Mouse (Mus musculus) limb, embryonic 15.5 days (tissue): ENCODE results near the gene Dld. TPM values are rescaled to one million over a fixed set of nuclear protein-coding genes. Genes with fewer than 3 reads are reported as not detected.
A peak's percentile ranks its signal among the peaks of the same experiment; 100 is the strongest.

Experiments used
- ATAC-seq: fragments of 200-750 bp; cut with Nextera tagmentation; 2 replicates; pipeline ENCODE4 v1.8.0; 2017; ENCODE audit warnings: low read depth, moderate TSS enrichment; ENCODE audit not compliant: insufficient number of reproducible peaks, low FRiP score, low TSS enrichment
- H3K27ac ChIP-seq: fragments of 300-500 bp; sonication (generic); 2 replicates; pipeline ENCODE4 v1.5.1; 2015; ENCODE audit warnings: moderate library complexity, mild to moderate bottlenecking, inconsistent platforms
- H3K27me3 ChIP-seq: fragments of 300-500 bp; sonication (generic); 2 replicates; pipeline ENCODE4 v1.6.1; 2015; ENCODE audit warnings: inconsistent platforms
- H3K36me3 ChIP-seq: fragments of 300-500 bp; sonication (generic); 2 replicates; pipeline ENCODE4 v1.6.1; 2015; ENCODE audit warnings: inconsistent platforms
- H3K4me1 ChIP-seq: fragments of 300-500 bp; sonication (generic); 2 replicates; pipeline ENCODE4 v1.6.1; 2015; ENCODE audit warnings: inconsistent platforms
- H3K4me2 ChIP-seq: fragments of 300-500 bp; sonication (generic); 2 replicates; pipeline ENCODE4 v1.6.1; 2015; ENCODE audit warnings: mild to moderate bottlenecking, inconsistent platforms
- H3K4me3 ChIP-seq: fragments of 300-500 bp; sonication (generic); 2 replicates; pipeline ENCODE4 v1.5.1; 2015; ENCODE audit warnings: mild to moderate bottlenecking, inconsistent platforms
- H3K9ac ChIP-seq: fragments of 300-500 bp; sonication (generic); 2 replicates; pipeline ENCODE4 v1.6.1; 2015; ENCODE audit warnings: inconsistent platforms
- H3K9me3 ChIP-seq: fragments of 300-500 bp; sonication (generic); 2 replicates; pipeline ENCODE4 v1.6.1; 2016; ENCODE audit warnings: inconsistent platforms
- WGBS: fragments of 180-500 bp; shearing (Covaris S2); methylation state at CpG from one replicate; pipeline ENCODE4 v1.1.7; 2015; 5-methylcytosine and 5-hydroxymethylcytosine counted together
- polyA plus RNA-seq: library from polyadenylated mRNA; unstranded; fragments of >200 nt; fragmentation: Nextera tagmentation; extraction: Ambion mirVana; gene quantifications from 2 replicates; pipeline ENCODE4 v1.2.1, GENCODE M21; 2015

Dld gene
- polyA plus RNA-seq, 1 experiment from 2014 or later = 119 TPM

DNA sequence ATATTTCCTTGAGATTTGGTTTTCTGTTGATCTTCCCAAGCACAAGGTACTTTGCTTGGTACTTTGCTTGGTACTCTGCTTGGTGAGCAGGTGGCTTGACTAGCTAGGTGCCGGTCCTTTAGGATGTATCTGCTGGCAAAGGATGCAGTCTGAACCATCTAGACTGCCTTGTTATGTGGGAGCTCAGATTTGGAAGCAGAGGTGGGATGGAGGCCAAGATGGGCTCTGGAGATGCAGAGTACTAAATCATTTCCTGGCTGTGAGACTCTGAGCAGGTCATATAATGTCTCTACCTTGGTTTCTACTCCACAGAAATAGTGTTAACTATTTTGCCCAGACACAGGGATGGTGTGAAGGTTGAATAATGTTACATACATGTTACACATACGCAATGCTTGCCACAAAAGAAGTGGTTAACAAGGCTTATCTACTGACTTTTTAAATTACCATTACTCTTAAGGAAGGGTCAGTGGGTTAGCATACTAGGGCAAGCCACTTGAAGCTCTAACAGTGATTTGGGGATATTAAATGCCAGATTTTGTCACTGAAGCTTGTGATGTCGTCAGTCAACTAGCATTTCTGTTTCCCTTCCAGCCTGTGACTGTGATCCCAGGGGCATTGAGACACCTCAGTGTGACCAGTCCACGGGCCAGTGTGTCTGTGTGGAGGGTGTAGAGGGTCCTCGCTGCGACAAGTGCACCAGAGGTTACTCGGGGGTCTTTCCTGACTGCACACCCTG, 33.4 kb downstream of the Dld start:
- peaks cover 59% of the 10 kb centered on the region for H3K36me3 ChIP-seq
- H3K27me3 ChIP-seq = no peaks in the 10 kb centered on the region
- WGBS = 89% methylated on average over 7 of the region's 7 CpGs

DNA sequence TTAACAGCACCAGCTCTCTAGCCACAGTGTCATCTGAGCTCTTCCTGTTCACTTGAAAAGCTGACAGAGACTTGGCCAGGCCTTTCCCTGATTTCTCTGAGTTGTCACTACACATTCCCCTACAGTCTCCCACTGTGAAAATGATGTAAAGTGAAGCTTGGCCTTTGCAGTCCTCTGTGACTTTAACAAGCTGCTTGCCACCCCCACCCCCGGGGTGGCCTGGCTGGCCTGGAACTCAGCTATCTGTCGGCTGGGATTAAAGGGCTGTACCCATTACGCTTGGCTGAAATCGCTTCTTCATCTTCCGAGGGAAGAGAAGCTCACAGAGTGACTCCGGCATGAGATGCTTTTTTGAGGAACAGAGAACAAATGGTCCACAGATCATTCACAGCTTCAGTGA, 35.3 kb downstream of the Dld start:
- Histone ChIP-seq H3K27me3 (no peaks in the 10 kb centered on the region), H3K4me2 (no peak overlapping the region), H3K4me1 (peaks cover 4% of the 10 kb centered on the region), H3K27ac (no peak overlapping the region), H3K36me3 (peaks cover 73% of the 10 kb centered on the region), H3K4me3 (no peak overlapping the region), H3K9me3 (no peaks in the 10 kb centered on the region), H3K9ac (no peak overlapping the region)
- 80% methylated on average over 6 of the region's 6 CpGs for WGBS
- no peak for ATAC-seq

More for the DNA sequence above, 33.4 kb downstream of the Dld start:
- Histone ChIP-seq H3K4me3 (no peak overlapping the region), H3K4me2 (no peak overlapping the region), H3K9ac (no peak overlapping the region), H3K27ac (no peak overlapping the region), H3K4me1 (peaks cover 11% of the 10 kb centered on the region), H3K9me3 (no peaks in the 10 kb centered on the region)
- no peak for ATAC-seq

DNA sequence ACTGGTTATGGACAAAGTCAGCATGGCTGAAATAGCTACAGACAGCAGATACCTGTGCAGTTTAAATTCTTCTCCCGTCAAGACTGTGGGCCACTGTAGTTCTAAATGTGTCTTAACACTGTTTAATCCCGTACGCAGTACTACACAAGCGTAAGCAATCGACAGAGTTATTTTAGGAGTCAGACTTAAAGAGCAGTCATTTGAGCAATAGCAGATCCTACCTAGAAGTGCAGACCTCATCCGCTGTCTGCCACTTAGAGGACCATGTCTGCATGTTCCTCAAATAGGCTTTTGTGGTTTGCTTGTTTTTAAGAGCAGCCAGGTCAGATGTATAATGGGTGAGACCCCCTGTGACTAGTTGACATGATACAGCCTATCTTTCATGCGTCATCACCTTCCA, 36.9 kb downstream of the Dld start:
- H3K4me1 ChIP-seq = no peaks in the 10 kb centered on the region
- no peak overlapping the region for H3K9ac ChIP-seq
- 95% methylated on average over 7 of the region's 7 CpGs for WGBS
- no peak overlapping the region for H3K4me3 ChIP-seq
- peaks cover 81% of the 10 kb centered on the region for H3K36me3 ChIP-seq
- no peak overlapping the region for H3K27ac ChIP-seq
- no peaks in the 10 kb centered on the region for H3K9me3 ChIP-seq
- H3K27me3 ChIP-seq = no peaks in the 10 kb centered on the region
- no peak overlapping the region for H3K4me2 ChIP-seq
- ATAC-seq = no peak

DNA sequence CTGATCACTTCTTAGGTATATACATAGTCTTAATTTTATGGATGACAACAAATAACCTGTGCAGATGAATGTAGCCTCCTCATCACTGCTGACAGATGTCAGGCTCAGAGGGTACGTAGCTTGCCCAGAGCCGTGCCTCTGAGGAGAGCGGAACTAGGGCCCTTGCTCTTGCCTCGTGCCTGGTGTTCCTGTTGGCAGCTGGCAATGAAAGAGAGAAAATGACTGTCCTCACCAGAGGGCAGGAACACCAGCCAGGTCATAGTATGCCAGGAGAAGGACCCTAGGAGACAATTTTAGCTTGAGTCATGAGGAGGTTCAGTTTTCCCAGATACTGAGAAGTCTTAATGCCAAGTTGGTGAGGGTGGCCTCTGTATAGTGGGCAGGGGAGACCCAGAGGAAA, 38.1 kb downstream of the Dld start:
- Histone ChIP-seq H3K9me3 (no peaks in the 10 kb centered on the region), H3K9ac (no peak overlapping the region), H3K4me1 (no peaks in the 10 kb centered on the region), H3K36me3 (peaks cover 87% of the 10 kb centered on the region), H3K27me3 (no peaks in the 10 kb centered on the region), H3K4me3 (no peak overlapping the region), H3K4me2 (no peak overlapping the region), H3K27ac (no peak overlapping the region)
- ATAC-seq = no peak
- WGBS = 86% methylated on average over 4 of the region's 4 CpGs

DNA sequence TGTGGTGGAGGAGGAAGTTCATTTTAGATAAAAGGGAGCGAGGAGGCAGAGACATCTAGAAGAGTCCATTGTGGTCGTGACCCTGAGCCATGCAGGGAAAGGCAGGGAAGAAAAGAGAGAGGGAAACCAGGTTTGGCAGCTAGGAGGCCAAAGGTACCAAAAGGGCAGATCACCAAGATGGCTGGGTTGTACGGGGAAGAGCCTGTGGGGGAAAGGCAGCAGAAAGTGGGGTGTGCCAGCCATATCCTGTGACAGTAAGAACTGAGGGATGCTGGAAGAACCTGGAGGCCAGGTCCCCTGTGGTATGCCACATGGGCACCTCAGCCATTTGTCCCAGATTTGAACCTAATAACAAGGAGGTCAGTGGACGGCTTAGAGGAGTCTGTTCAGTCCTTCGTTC, 39.0 kb downstream of the Dld start:
- Histone ChIP-seq H3K4me3 (no peak overlapping the region), H3K9ac (no peak overlapping the region), H3K36me3 (peaks cover 88% of the 10 kb centered on the region), H3K27me3 (no peaks in the 10 kb centered on the region), H3K9me3 (no peaks in the 10 kb centered on the region), H3K4me2 (no peak overlapping the region), H3K4me1 (no peaks in the 10 kb centered on the region), H3K27ac (no peak overlapping the region)
- ATAC-seq = no peak
- WGBS = 87% methylated on average over 5 of the region's 5 CpGs

DNA sequence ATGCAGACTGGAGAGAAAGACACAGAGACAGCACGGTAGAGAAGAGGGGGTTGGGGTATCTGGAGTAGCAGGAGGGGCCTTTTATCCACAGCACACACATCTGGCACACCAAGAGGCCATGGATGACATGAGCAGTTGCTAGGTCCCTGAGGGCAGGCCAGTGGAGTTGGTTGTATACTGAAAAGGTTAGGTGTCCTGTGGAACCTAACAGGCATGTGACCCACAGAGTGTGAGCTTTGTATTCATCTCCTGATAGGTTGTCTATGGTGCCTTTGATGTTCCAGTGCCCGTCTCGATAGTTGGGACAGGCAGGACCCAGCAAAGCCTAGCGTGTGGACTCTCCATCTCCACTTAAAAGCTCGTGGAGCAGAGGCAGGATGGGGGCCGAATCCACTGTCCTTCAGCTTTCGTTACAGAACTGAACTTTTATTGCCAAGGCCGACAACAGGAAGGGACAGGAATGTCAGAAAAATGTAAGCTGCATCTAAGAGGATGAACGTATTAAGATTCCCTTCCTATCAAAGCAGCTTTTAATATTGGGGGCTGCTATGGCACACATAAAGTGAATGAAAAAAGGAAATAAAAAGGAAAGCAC, 39.5 kb downstream of the Dld start:
- H3K36me3 ChIP-seq = peaks cover 88% of the 10 kb centered on the region
- no peak overlapping the region for H3K4me3 ChIP-seq
- H3K27ac ChIP-seq = no peak overlapping the region
- H3K27me3 ChIP-seq = no peaks in the 10 kb centered on the region
- WGBS = 80% methylated on average over 9 of the region's 9 CpGs
- H3K9me3 ChIP-seq = no peaks in the 10 kb centered on the region
- 0 out of 2 replicates have a peak, but pooled peaks cover 3% of the 10 kb centered on the region for H3K4me1 ChIP-seq
- H3K4me2 ChIP-seq = no peak overlapping the region
- no peak overlapping the region for H3K9ac ChIP-seq
- no peak for ATAC-seq

DNA sequence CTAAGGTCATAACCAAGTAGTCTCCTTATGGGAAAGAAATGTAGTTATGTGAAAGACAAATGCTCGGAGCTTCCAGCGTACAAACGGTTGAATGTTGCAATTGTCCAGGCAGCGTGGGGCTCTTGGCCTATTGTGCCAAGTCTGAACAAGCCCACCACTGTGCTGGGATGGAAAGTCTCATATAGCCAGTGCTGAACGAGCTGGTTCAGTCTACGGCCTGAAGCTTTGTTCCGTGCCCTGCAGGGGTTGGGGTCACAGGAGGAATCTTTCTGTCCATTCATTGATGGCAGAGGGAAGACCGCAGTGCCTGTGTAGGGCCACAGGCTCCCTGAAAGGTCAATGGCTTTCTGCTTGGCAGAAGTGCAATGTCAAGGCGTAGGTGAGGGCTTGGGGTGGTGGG, 40.6 kb downstream of the Dld start:
- no peak overlapping the region for H3K9ac ChIP-seq
- 76% methylated on average over 9 of the region's 9 CpGs for WGBS
- no peaks in the 10 kb centered on the region for H3K9me3 ChIP-seq
- H3K4me2 ChIP-seq = no peak overlapping the region
- no peaks in the 10 kb centered on the region for H3K27me3 ChIP-seq
- ATAC-seq = no peak
- peaks cover 85% of the 10 kb centered on the region for H3K36me3 ChIP-seq
- H3K27ac ChIP-seq = no peak overlapping the region
- H3K4me3 ChIP-seq = no peak overlapping the region
- H3K4me1 ChIP-seq = 0 out of 2 replicates have a peak, but pooled peaks cover 3% of the 10 kb centered on the region

DNA sequence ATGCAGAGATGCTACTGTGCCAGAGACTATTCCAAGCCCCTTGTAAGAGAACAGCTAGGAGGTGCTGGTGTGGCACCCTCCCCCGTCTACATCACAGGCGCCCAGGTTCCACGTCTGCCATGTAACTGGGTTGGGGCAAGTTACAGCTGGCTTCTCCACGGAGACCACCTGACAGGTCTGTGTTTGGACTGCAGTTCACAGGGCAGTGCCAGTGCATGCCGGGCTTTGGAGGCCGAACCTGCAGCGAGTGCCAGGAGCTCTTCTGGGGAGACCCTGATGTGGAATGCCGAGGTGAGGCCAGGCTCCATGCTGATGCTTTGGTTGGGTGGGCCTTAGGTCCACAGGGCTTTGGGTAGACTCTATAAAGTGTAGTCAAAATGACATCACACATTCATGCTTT, 43.5 kb downstream of the Dld start:
- H3K9me3 ChIP-seq = no peaks in the 10 kb centered on the region
- H3K27me3 ChIP-seq = no peaks in the 10 kb centered on the region
- no peak overlapping the region for H3K27ac ChIP-seq
- H3K36me3 ChIP-seq = peaks cover 86% of the 10 kb centered on the region
- WGBS = 89% methylated on average over 8 of the region's 8 CpGs
- no peak overlapping the region for H3K4me3 ChIP-seq
- H3K4me1 ChIP-seq = 0 out of 2 replicates have a peak, but pooled peaks cover 3% of the 10 kb centered on the region
- no peak overlapping the region for H3K4me2 ChIP-seq
- no peak for ATAC-seq
- no peak overlapping the region for H3K9ac ChIP-seq

DNA sequence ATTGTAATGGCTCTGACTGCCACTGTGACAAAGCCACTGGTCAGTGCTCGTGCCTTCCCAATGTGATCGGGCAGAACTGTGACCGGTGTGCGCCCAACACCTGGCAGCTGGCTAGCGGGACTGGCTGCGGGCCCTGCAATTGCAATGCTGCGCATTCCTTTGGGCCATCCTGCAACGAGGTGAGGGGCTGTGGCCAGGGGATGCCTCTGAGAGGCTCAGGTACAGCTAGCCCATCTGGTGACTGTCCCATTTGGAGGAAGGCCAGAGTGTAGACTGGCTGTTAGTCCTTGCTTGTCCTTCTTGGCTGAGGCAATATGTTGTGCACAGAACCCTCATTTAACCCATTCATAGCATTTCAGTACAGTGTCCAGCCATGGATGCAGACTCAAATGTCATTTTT, 44.2 kb downstream of the Dld start:
- no peak overlapping the region for H3K27ac ChIP-seq
- ATAC-seq = no peak

DNA sequence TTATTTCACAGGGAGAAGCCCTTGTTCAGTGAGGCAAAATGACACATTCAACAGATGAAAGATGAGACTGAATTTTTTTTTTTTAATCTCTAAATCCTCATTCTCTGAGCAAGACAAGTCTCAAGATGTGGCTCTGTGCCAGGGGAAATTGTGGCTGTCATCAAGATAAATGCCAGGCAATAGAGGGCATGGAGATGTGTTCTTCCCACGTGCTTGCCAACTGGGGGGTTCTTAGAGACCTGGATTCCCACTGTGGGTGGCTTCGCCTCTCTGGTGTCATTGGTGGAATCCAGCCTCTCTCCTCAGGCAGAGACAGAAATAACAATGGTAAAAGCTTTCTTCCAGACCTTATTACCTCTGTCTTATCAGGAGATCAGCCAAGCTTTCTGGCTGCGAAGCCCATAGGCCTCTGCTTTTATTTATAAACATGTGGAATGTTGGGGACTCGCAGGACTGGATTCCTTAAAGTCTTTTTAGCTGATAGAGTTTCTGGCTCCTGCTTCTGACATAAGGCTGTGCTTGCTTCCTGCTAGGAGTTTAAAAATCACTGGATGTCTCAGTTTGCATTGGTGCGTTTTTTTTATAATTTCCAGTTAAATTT, 45.1 kb downstream of the Dld start:
- no peaks in the 10 kb centered on the region for H3K27me3 ChIP-seq
- H3K9me3 ChIP-seq = no peaks in the 10 kb centered on the region
- H3K36me3 ChIP-seq = peaks cover 86% of the 10 kb centered on the region
- ATAC-seq = no peak
- H3K4me2 ChIP-seq = no peak overlapping the region
- H3K4me1 ChIP-seq = 0 out of 2 replicates have a peak, but pooled peaks cover 6% of the 10 kb centered on the region
- H3K4me3 ChIP-seq = no peak overlapping the region
- no peak overlapping the region for H3K9ac ChIP-seq
- peak overlapping the region; percentile 35; the same call in 1 of the 2 replicates for H3K27ac ChIP-seq
- 59% methylated on average over 5 of the region's 5 CpGs for WGBS

More for the DNA sequence above, 44.2 kb downstream of the Dld start:
- Histone ChIP-seq H3K36me3 (peaks cover 86% of the 10 kb centered on the region), H3K4me3 (no peak overlapping the region), H3K4me2 (no peak overlapping the region), H3K9me3 (no peaks in the 10 kb centered on the region), H3K4me1 (0 out of 2 replicates have a peak, but pooled peaks cover 6% of the 10 kb centered on the region), H3K9ac (no peak overlapping the region), H3K27me3 (no peaks in the 10 kb centered on the region)
- WGBS = 90% methylated on average over 8 of the region's 8 CpGs

DNA sequence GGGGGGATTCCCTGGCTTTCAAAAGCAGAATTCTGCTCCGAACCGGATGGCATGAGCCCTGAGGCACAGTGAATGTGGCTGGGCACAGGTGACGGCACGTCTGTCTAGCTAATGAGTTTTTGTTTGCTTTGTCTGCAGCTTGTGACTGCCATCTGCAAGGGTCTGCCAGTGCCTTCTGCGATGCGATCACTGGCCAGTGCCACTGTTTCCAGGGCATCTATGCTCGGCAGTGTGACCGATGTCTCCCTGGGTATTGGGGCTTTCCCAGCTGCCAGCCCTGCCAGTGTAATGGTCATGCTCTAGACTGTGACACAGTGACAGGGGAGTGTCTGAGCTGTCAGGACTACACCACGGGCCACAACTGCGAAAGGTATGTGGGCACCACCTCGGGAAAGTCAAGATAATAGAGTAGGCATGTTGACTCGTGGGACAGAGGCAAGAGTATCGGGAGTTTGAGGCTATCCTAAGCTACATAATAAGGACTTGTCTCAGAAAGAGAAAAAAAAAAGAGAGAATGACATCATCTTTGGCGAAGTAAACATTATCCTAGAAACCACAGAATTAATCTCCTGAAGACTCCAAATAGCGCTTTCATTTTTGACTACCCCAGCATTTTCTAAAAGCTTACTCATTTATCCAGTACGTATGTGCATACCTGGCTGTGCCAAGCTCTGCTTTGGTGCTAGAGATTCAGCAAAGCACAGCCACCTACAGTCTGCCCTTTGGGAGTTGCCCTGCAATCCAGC, 48.3 kb downstream of the Dld start:
- Histone ChIP-seq H3K4me1 (0 out of 2 replicates have a peak, but pooled peaks cover 6% of the 10 kb centered on the region), H3K27me3 (no peaks in the 10 kb centered on the region), H3K4me3 (no peak overlapping the region), H3K36me3 (peaks cover 89% of the 10 kb centered on the region), H3K4me2 (no peak overlapping the region), H3K27ac (no peak overlapping the region), H3K9ac (no peak overlapping the region), H3K9me3 (no peaks in the 10 kb centered on the region)
- ATAC-seq = no peak
- WGBS = 75% methylated on average over 16 of the region's 16 CpGs
